Mouse (Mus musculus) intestine, postnatal 0 days (tissue): Measurements from ENCODE around the gene Rps3. TPM values are rescaled to one million over a fixed set of nuclear protein-coding genes. Genes with fewer than 3 reads are reported as not detected.
"Not testable (repeated sequence)": the region's sequence is repeated elsewhere in the genome, so short reads cannot be mapped to it uniquely, and the experiment has no call there.

Experiments used
- ATAC-seq: fragments of 200-750 bp; cut with Nextera tagmentation; 2 replicates; pipeline ENCODE4 v1.8.0; 2017; ENCODE audit warnings: mild to moderate bottlenecking, moderate TSS enrichment, moderate library complexity
- H3K27ac ChIP-seq: fragments of 300-500 bp; sonication (generic); 2 replicates; pipeline ENCODE4 v1.5.1; 2014; ENCODE audit warnings: mild to moderate bottlenecking, low read depth, low read length, moderate library complexity
- H3K27me3 ChIP-seq: fragments of 300-500 bp; sonication (generic); replicated peaks from 2 replicates; pipeline ENCODE4 v1.6.1; 2014; ENCODE audit warnings: low read length, mixed read lengths; ENCODE audit not compliant: control insufficient read depth, insufficient read depth
- H3K36me3 ChIP-seq: fragments of 300-500 bp; sonication (generic); 2 replicates; pipeline ENCODE4 v1.6.1; 2014; ENCODE audit warnings: mild to moderate bottlenecking, moderate library complexity; ENCODE audit not compliant: control insufficient read depth, insufficient read depth
- H3K4me1 ChIP-seq: fragments of 300-500 bp; sonication (generic); replicated peaks from 2 replicates; pipeline ENCODE4 v1.6.1; 2014; ENCODE audit warnings: antibody characterized with exemption, low read length, mixed read lengths; ENCODE audit not compliant: control insufficient read depth, insufficient read depth
- H3K4me2 ChIP-seq: fragments of 300-500 bp; sonication (generic); replicated peaks from 2 replicates; pipeline ENCODE4 v1.6.1; 2014; ENCODE audit warnings: low read depth, mild to moderate bottlenecking, moderate library complexity
- H3K4me3 ChIP-seq: fragments of 300-500 bp; sonication (generic); 2 replicates; pipeline ENCODE4 v1.5.1; 2014; ENCODE audit warnings: low read depth, low read length
- H3K9ac ChIP-seq: fragments of 300-500 bp; sonication (generic); 2 replicates; pipeline ENCODE4 v1.6.1; 2014; ENCODE audit warnings: mild to moderate bottlenecking, low read depth, low read length
- H3K9me3 ChIP-seq: fragments of 300-500 bp; sonication (generic); 2 replicates; pipeline ENCODE4 v1.6.1; 2016; ENCODE audit warnings: mixed run types; ENCODE audit not compliant: control insufficient read depth
- CTCF ChIP-seq: sonication (generic); IDR thresholded peaks from 2 replicates; pipeline ENCODE4 v1.5.1; 2016; ENCODE audit warnings: low read depth, mild to moderate bottlenecking, control low read depth, antibody characterized with exemption, moderate library complexity
- WGBS: fragments of 180-500 bp; shearing (Covaris S2); extraction: QIAGEN DNeasy Blood & Tissue Kit; methylation state at CpG from one replicate; pipeline ENCODE4 v1.1.7; 2014; 5-methylcytosine and 5-hydroxymethylcytosine counted together
- polyA plus RNA-seq: library from polyadenylated mRNA; unstranded; fragments of >200 nt; fragmentation: Nextera tagmentation; extraction: Ambion mirVana; gene quantifications from 2 replicates; pipeline ENCODE4 v1.2.1, GENCODE M21; 2015

Gene Rps3
- polyA plus RNA-seq, 1 experiment from 2014 or later, result 541 TPM

DNA sequence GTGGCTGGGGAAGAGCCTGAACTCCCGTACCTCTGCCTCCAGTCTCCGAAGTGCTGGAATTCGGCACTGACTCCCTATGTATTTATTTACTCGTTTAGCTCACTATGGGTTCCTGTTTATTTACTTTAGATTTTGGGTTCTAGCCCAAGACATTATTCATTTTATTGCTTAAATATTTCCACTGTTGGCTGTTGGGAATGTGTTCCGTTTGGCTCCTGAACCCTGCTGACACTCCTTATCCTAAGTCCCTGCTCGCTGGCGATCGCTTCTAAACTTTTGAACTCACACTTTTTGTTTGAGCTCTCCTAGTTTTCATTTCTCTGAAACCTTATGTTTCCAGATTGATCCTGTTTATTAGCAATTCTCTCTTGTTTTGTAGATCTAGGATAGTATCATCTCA, 39.6 kb upstream of the Rps3 start:
- Histone ChIP-seq H3K9me3 (no peaks in the 10 kb centered on the region), H3K4me2 (no peak overlapping the region), H3K36me3 (no peaks in the 10 kb centered on the region), H3K4me1 (peaks cover 7% of the 10 kb centered on the region; the same call in 1 of the 2 replicates), H3K9ac (no peak overlapping the region), H3K4me3 (no peak overlapping the region), H3K27ac (no peak overlapping the region), H3K27me3 (no peaks in the 10 kb centered on the region)
- no peak for ATAC-seq
- WGBS, result 56% methylated on average over 8 of the region's 8 CpGs
- no peak for TF ChIP-seq CTCF

DNA sequence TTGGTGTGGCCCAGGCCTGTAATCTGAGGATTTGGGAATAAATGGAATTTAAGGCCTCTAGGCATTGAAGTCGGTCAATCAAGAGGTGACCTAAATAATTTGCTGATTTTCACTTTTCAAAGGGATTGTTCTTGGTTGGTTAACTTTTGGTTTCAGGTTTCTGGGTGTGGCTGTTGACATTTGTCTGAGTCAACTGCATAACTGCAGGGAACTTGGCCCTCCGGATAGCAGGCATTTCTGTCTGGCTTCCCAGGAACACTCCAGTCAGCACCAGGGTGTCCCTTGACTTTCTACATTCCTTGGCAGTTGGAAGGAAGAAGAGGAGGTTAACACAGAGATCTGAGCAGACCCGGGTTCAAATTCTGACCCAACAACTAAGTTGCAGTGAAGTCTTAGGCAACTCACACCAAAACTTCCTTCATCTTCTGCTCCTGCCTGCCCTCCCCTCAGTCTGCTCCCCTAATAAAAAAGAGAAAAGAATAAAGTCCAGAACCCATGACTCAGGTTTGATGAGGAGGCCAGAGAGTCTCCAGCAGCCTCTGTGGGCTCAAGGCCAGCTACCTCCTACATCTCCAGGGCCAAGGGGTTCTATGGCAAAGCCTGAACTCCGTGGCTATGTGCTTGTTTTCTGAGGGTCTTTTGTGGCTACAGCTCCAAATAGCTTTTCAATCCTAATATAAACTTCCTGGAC, 35.6 kb upstream of the Rps3 start:
- TF ChIP-seq CTCF, result no peak
- peak overlapping the region; percentile 22; the same call in 1 of the 2 replicates for H3K27ac ChIP-seq
- peak; percentile 70 for ATAC-seq

DNA sequence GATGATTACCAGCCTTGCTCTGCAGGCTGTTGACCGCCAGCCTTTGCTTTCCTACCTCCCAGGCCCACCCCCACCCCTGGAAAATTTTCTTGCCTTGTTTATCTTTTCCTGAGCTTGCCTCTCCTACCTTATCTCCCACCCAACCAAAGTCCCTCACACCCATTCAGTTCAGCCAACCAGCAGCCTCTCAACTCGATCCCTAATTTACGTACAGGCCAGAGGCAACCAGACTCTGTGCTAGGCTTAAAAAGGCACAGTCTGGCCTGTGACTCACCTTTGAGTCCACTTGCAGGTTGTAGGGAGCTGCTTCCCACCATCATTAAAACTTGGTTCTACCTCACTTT, 33.2 kb upstream of the Rps3 start:
- H3K9me3 ChIP-seq, result no peaks in the 10 kb centered on the region
- H3K4me2 ChIP-seq, result no peak overlapping the region
- no peak for TF ChIP-seq CTCF
- H3K9ac ChIP-seq, result no peak overlapping the region
- H3K27ac ChIP-seq, result no peak overlapping the region
- WGBS, result 45% methylated on average over 3 of the region's 3 CpGs
- peaks cover 7% of the 10 kb centered on the region; the same call in 1 of the 2 replicates for H3K4me1 ChIP-seq
- H3K27me3 ChIP-seq, result no peaks in the 10 kb centered on the region
- H3K4me3 ChIP-seq, result no peak overlapping the region
- no peaks in the 10 kb centered on the region for H3K36me3 ChIP-seq
- ATAC-seq, result no peak

More for the DNA sequence above, 35.6 kb upstream of the Rps3 start:
- Histone ChIP-seq H3K9me3 (no peaks in the 10 kb centered on the region), H3K36me3 (no peaks in the 10 kb centered on the region), H3K4me3 (no peak overlapping the region), H3K9ac (no peak overlapping the region), H3K27me3 (no peaks in the 10 kb centered on the region), H3K4me1 (peaks cover 7% of the 10 kb centered on the region; the same call in 1 of the 2 replicates), H3K4me2 (no peak overlapping the region)
- 34% methylated on average over 4 of the region's 4 CpGs for WGBS

DNA sequence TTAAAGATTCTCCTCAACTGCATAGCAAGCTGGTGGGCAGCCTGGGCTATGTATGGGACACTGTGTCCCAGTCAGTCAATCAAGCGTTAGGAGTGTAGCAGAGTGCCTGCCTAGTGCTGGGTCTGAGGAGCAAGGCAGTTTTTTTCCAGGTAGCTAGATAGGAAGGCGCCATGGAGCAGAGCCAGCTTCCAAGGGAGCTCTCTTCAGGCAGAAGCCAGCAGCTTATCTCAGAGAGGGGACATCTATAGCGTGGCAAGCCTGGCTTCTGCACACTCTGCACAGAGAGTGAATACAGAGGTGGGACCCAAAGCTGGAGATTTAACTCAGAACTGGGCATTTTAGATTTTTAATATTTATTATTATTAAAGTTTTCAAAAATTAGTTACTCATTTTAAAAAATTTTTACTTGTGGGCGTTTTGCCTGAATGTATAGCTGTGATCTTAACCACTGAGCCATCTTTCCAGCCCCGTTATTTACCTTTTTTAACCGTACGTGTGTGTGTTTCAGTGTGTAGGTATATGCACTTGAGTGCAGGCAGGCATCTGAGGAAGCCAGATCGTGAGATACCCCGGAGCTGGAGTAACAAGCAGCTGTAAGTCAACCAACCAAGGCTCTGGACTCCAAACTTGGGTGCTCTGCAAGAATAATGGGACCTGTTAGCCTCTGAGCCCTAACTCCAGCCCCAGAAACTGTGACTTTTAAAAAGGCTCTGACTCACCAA, 32.7 kb upstream of the Rps3 start:
- WGBS, result 71% methylated on average over 9 of the region's 9 CpGs
- Histone ChIP-seq H3K27ac (no peak overlapping the region), H3K4me3 (no peak overlapping the region), H3K27me3 (no peaks in the 10 kb centered on the region), H3K4me1 (peaks cover 7% of the 10 kb centered on the region; the same call in 1 of the 2 replicates), H3K36me3 (no peaks in the 10 kb centered on the region), H3K9ac (no peak overlapping the region), H3K9me3 (no peaks in the 10 kb centered on the region), H3K4me2 (no peak overlapping the region)
- TF ChIP-seq CTCF, result no peak
- ATAC-seq, result no peak

DNA sequence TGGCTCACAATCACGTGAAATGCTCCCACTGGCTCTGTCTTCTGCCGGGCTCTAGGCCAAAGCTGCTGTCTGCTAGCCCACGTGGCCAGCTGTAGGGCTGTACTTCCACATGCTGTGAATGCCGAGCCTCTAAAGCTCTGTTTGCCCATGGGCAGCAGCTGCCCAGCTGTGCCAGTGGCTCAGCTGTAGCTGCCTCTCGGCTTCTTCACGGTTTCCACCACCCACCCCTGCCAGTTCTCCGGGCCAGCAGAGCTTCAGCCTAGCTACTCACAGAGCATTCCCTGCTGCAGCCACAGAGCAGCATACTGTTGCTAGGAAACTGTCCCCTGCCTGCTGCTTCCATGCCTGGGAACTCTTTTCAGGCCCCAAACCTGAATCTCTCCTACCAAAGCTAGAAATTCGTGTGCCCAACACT, 26.6 kb upstream of the Rps3 start:
- WGBS, result 24% methylated on average over 8 of the region's 8 CpGs
- TF ChIP-seq CTCF, result no peak
- no peak overlapping the region for H3K9ac ChIP-seq
- ATAC-seq, result no peak
- H3K4me3 ChIP-seq, result no peak overlapping the region
- H3K27ac ChIP-seq, result no peak overlapping the region
- no peak overlapping the region for H3K4me2 ChIP-seq
- no peaks in the 10 kb centered on the region for H3K27me3 ChIP-seq
- H3K9me3 ChIP-seq, result 0 out of 2 replicates have a peak, but pooled peaks cover 3% of the 10 kb centered on the region
- H3K4me1 ChIP-seq, result no peaks in the 10 kb centered on the region
- no peaks in the 10 kb centered on the region for H3K36me3 ChIP-seq

DNA sequence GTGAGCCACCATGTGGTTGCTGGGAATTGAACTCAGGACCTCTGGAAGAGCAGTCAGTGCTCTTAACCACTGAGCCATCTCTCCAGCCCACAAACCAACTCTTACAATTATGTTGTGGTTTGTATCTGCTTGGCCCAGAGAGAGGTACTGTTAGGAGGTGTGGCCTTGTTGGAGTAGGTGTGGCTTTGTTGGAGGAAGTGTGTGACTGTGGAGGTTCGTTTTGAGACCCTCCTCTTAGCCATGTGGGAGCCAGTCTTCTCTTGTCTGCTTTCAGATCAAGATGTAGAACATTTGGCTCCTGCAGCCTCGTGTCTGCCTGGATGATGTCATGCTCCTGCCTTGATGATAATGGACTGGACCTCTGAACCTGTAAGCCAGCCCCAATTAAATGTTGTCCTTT, 24.6 kb upstream of the Rps3 start:
- H3K4me2 ChIP-seq, H3K9me3 ChIP-seq, H3K36me3 ChIP-seq, H3K4me3 ChIP-seq, H3K4me1 ChIP-seq, H3K9ac ChIP-seq, H3K27me3 ChIP-seq, ATAC-seq, H3K27ac ChIP-seq: not testable (repeated sequence)
- WGBS, result 10% methylated on average over 2 of the region's 2 CpGs
